Mouse (Mus musculus): ENCODE measurements around the gene Aipl1. TPM values are rescaled to one million over a fixed set of nuclear protein-coding genes. Genes with fewer than 3 reads are reported as not detected.

Gene Aipl1
- total and polyA plus RNA-seq, 3 experiments = 0.71 to 0.93 (median 0.81) TPM

DNA sequence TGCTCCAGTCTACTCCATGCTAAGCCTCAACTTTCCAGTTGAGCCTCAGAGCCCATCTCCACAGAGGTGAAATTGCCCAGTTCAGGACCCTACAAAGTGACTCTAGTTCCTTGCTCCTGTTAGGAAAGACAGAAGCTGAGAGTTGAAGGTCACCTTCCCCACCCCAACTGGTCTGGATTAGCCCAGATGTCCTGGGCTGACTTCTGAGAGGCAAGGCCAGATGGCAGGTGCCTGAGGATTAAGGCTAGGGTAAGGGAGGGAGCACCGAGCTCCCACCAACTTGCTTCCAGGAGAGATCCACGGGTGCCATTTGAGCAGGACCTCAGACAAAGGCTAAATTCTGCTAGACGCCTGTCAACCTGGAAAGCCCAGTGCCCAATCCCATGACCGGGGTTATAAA is 5.2 kb downstream of the Aipl1 start:
- no peak overlapping the region for H3K4me2 ChIP-seq (ENCODE audit: insufficient read depth, low read depth, poor library complexity, severe bottlenecking)
- dilution Hi-C loops (cut with MboI; ENCODE audit: extremely low pct_ligation_motif_present, extremely low pct_unique_long_range_greater_than_20kb, low sequenced_read_pairs) (no loop called here), in situ Hi-C loops (cut with MboI; ENCODE audit: low pct_ligation_motif_present, low pct_unique_long_range_greater_than_20kb, low sequenced_read_pairs) (loop anchor here (25.0 kb wide), 1 partner anchor 470 kb away; no protein-coding TSS in a partner anchor)
- H3K9me3 ChIP-seq (replicated peaks; ENCODE audit: low read length) = no peaks in the 10 kb centered on the region
- H3K36me3 ChIP-seq (replicated peaks in 1 of 2; ENCODE audit: control insufficient read depth in 1 of 2, insufficient read depth in 1 of 2, low read length in 1 of 2) = no peaks in the 10 kb centered on the region
- peaks cover 5% of the 10 kb centered on the region for H3K27me3 ChIP-seq (replicated peaks)
- TF ChIP-seq POLR2AphosphoS2 (IDR thresholded peaks at IDR 0.05; ENCODE audit: low read depth, low read length) (no peak), POLR2A (IDR thresholded peaks at IDR 0.05; ENCODE audit: low read depth, low read length) (no peak), JUN (IDR thresholded peaks at IDR 0.05; ENCODE audit: insufficient read depth, low read depth, low read length) (no peak), ZNF384 (IDR thresholded peaks at IDR 0.05; ENCODE audit: low read depth, low read length) (no peak), TCF12 (IDR thresholded peaks at IDR 0.05; ENCODE audit: low read depth, low read length) (no peak), MAFK (IDR thresholded peaks at IDR 0.05; ENCODE audit: insufficient replicate concordance, low read length) (no peak), HCFC1 (IDR thresholded peaks at IDR 0.05; ENCODE audit: low read depth, low read length) (no peak), ZMIZ1 (IDR thresholded peaks at IDR 0.05; ENCODE audit: low read depth, low read length) (no peak), RAD21 (IDR thresholded peaks at IDR 0.05; ENCODE audit: low read depth, low read length) (no peak)
- no peak overlapping the region for H3K4me3 ChIP-seq (replicated peaks in 1 of 3; ENCODE audit: low read depth in 2 of 3, low read length in 2 of 3, poor library complexity in 1 of 3)
- no peak overlapping the region for H3K27ac ChIP-seq (ENCODE audit: insufficient read depth, low read depth)
- H3K4me1 ChIP-seq (ENCODE audit: control insufficient read depth in 1 of 2, insufficient read depth in 2 of 2) = peaks cover 9 to 12% of the 10 kb centered on the region in 2 experiments
- no peaks in the 10 kb centered on the region for H3K79me2 ChIP-seq (replicated peaks; ENCODE audit: control insufficient read depth, extremely low read depth, insufficient read depth, poor library complexity, severe bottlenecking)
- DNase-seq (ENCODE audit: extremely low read depth) = no peak
- no peak overlapping the region for H3K9ac ChIP-seq (ENCODE audit: insufficient read depth, low read depth)

DNA sequence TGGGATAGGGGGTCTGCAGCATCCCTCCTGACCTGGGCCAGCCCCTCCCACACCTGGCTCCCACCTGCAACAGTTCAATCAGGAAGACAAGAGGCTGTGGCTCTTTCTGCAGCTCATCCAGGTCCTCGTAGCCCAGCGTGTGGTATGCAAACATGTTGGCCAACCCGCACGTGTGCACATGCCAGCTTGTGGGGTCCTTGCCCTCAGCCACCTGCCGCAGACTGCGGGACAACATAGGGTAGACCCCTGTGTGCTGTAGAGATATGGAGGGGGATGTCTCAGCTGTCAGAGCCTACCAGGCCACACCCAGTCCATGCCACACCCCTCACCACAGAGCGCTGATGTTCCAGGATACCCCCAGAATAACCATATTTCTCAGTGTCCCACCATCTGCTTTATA is 6.0 kb downstream of the Aipl1 start:
- H3K4me3 ChIP-seq (replicated peaks in 1 of 3; ENCODE audit: low read depth in 2 of 3, low read length in 2 of 3, poor library complexity in 1 of 3) = no peak overlapping the region
- H3K9ac ChIP-seq (ENCODE audit: insufficient read depth, low read depth) = no peak overlapping the region
- dilution Hi-C loops (cut with MboI; ENCODE audit: extremely low pct_ligation_motif_present, extremely low pct_unique_long_range_greater_than_20kb, low sequenced_read_pairs) = no loop called here
- TF ChIP-seq NELFE (IDR thresholded peaks at IDR 0.05; ENCODE audit: low read depth, low read length) = no peak
- TF ChIP-seq BHLHE40 (IDR thresholded peaks at IDR 0.05; ENCODE audit: low read depth, low read length) = peak; percentile 50; the same call in 1 of the 2 replicates
- H3K4me1 ChIP-seq (ENCODE audit: control insufficient read depth in 1 of 2, insufficient read depth in 2 of 2) = peaks cover 10 to 19% of the 10 kb centered on the region in 2 experiments
- in situ Hi-C loops (cut with MboI; ENCODE audit: low pct_ligation_motif_present, low pct_unique_long_range_greater_than_20kb, low sequenced_read_pairs) = loop anchor here (25.0 kb wide), 1 partner anchor 469 kb away; no protein-coding TSS in a partner anchor
- no peak for DNase-seq (ENCODE audit: extremely low read depth)
- no peak overlapping the region for H3K4me2 ChIP-seq (ENCODE audit: insufficient read depth, low read depth, poor library complexity, severe bottlenecking)
- H3K27me3 ChIP-seq (replicated peaks) = peaks cover 5% of the 10 kb centered on the region
- H3K27ac ChIP-seq (ENCODE audit: insufficient read depth, low read depth) = no peak overlapping the region
- H3K36me3 ChIP-seq (replicated peaks in 1 of 2; ENCODE audit: control insufficient read depth in 1 of 2, insufficient read depth in 1 of 2, low read length in 1 of 2) = no peaks in the 10 kb centered on the region
- H3K9me3 ChIP-seq (replicated peaks; ENCODE audit: low read length) = no peaks in the 10 kb centered on the region
- no peaks in the 10 kb centered on the region for H3K79me2 ChIP-seq (replicated peaks; ENCODE audit: control insufficient read depth, extremely low read depth, insufficient read depth, poor library complexity, severe bottlenecking)

GRCm38 (mm10) chr11:72029143-72029542 is 8.2 kb downstream of the Aipl1 start:
- in situ Hi-C loops (cut with MboI; ENCODE audit: low pct_ligation_motif_present, low pct_unique_long_range_greater_than_20kb, low sequenced_read_pairs) (loop anchor here (10.0 to 25.0 kb wide), 2 partner anchors 354 to 467 kb away; no protein-coding TSS in a partner anchor), dilution Hi-C loops (cut with MboI; ENCODE audit: extremely low pct_ligation_motif_present, extremely low pct_unique_long_range_greater_than_20kb, low sequenced_read_pairs) (no loop called here)
- H3K27me3 ChIP-seq (replicated peaks) = peaks cover 9% of the 10 kb centered on the region
- H3K4me1 ChIP-seq (ENCODE audit: control insufficient read depth in 1 of 2, insufficient read depth in 2 of 2) = peaks cover 8 to 23% of the 10 kb centered on the region in 2 experiments
- H3K36me3 ChIP-seq (replicated peaks in 1 of 2; ENCODE audit: control insufficient read depth in 1 of 2, insufficient read depth in 1 of 2, low read length in 1 of 2) = no peaks in the 10 kb centered on the region
- no peaks in the 10 kb centered on the region for H3K79me2 ChIP-seq (replicated peaks; ENCODE audit: control insufficient read depth, extremely low read depth, insufficient read depth, poor library complexity, severe bottlenecking)
- H3K27ac ChIP-seq (ENCODE audit: insufficient read depth, low read depth) = no peak overlapping the region
- DNase-seq (ENCODE audit: extremely low read depth) = no peak
- H3K9ac ChIP-seq (ENCODE audit: insufficient read depth, low read depth) = no peak overlapping the region
- H3K9me3 ChIP-seq (replicated peaks; ENCODE audit: low read length) = no peaks in the 10 kb centered on the region
- H3K4me3 ChIP-seq (replicated peaks in 1 of 3; ENCODE audit: low read depth in 2 of 3, low read length in 2 of 3, poor library complexity in 1 of 3) = no peak overlapping the region
- no peak overlapping the region for H3K4me2 ChIP-seq (ENCODE audit: insufficient read depth, low read depth, poor library complexity, severe bottlenecking)
- TF ChIP-seq IRF4 (IDR thresholded peaks at IDR 0.05; ENCODE audit: low read depth, low read length) (no peak), KAT2A (IDR thresholded peaks at IDR 0.05; ENCODE audit: insufficient replicate concordance, low read length) (no peak), ELF1 (IDR thresholded peaks at IDR 0.05; ENCODE audit: low read depth, low read length) (no peak), POLR2A (IDR thresholded peaks at IDR 0.05; ENCODE audit: low read depth, low read length) (no peak), MAZ (IDR thresholded peaks at IDR 0.05; ENCODE audit: low read depth, low read length) (no peak), USF2 (conservative IDR thresholded peaks at IDR 0.05; ENCODE audit: low read depth, low read length) (no peak), USF1 (IDR thresholded peaks at IDR 0.05; ENCODE audit: low read depth, low read length) (no peak), JUN (IDR thresholded peaks at IDR 0.05; ENCODE audit: insufficient read depth, low read depth, low read length) (no peak), SMC3 (IDR thresholded peaks at IDR 0.05; ENCODE audit: low read depth, low read length) (no peak), GABPA (IDR thresholded peaks at IDR 0.05; ENCODE audit: insufficient replicate concordance, low read depth, low read length) (no peak), ZKSCAN1 (IDR thresholded peaks at IDR 0.05; ENCODE audit: borderline replicate concordance, low read depth, low read length) (no peak), NRF1 (IDR thresholded peaks at IDR 0.05; ENCODE audit: low read depth, low read length) (no peak), RCOR1 (conservative IDR thresholded peaks at IDR 0.05; ENCODE audit: low read depth, low read length) (no peak)

All from CH12.LX (cell line).